Mouse (Mus musculus) thymus, adult 2 months (tissue): ENCODE results near the gene Kcnq5.

Experiments used
- CTCF ChIP-seq: fragments of 200-500 bp; IDR thresholded peaks from 2 replicates; pipeline ENCODE4 v1.5.1; 2012; ENCODE audit warnings: mild to moderate bottlenecking, control low read depth, low read length, moderate library complexity, borderline replicate concordance; ENCODE audit not compliant: control insufficient read depth, poor library complexity, insufficient read depth; ENCODE audit errors: extremely low read depth
- POLR2A ChIP-seq: fragments of 200-500 bp; IDR thresholded peaks from 2 replicates; pipeline ENCODE4 v1.6.1; 2012; ENCODE audit warnings: mild to moderate bottlenecking, low read length, control low read depth, moderate library complexity; ENCODE audit not compliant: control insufficient read depth, poor library complexity, insufficient read depth; ENCODE audit errors: extremely low read depth

GRCm38 (mm10) chr1:21714816-21715215, 246.9 kb downstream of the Kcnq5 start:
- TF ChIP-seq CTCF (no peak), POLR2A (no peak)
